In the genomic region with DNA sequence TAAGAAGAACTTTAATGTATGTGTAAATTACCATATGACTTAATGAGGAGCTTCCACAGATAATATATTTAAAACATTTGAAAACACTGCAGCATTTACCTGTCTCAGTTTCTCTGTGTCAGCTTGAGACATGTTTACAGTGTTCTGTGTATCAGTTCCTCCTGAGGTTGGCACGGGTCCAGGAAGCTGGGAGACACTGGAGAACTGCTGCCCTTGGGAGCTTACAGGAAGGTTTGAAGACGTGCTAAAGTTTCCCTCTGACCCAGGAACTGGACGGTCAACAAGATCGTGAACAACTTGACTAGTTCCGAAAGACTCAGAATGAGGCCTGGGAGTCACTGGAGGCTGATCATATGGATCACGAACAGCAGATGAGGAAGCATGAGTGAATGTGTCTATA, we compare ENCODE assay signal across 9 mouse cellular contexts.
DNase-seq lines count a peak whose midpoint lies in the region.
"Had no signal": no experiment of that assay in that cellular context is flagged by ENCODE, and none has a peak within 500 bp of the region (broad histone marks: within the 10 kb centered on the region; RNA-seq: fewer than 3 reads in every experiment).

No protein-coding gene starts in this region.

- intact Hi-C loops in heart, postnatal 10 days (cut with DNase I): no loop called here
- intact Hi-C loops in heart, postnatal 25 days (cut with DNase I): no loop called here

- peak; percentile 28 to 51 for DNase-seq in adrenal gland, adult (ENCODE audit: inconsistent age in 2 of 2, low spot score in 1 of 2)
- DNase-seq in adrenal gland, adult 18-20 months (ENCODE audit: low spot score in 2 of 2): no peak
- peak; percentile 10 to 28 for DNase-seq in heart, postnatal 10 days
- DNase-seq in heart, postnatal 25 days (ENCODE audit: low spot score): no peak
- peak; percentile 28 for DNase-seq in right cerebral cortex, postnatal 14 days
- no peak for DNase-seq in right cerebral cortex, adult 2 months (ENCODE audit: low spot score in 2 of 2)
- peak; percentile 30 for DNase-seq in lung, postnatal 36 days
- no peak for DNase-seq in embryo, embryonic 11 days
- DNase-seq: thymus, postnatal 4 days had no signal

Comparison
In these comparisons a context has a peak if more than half of its experiments do, and no peak if none do; other contexts are left out.
1. DNase-seq: peak in adrenal gland, adult (2 of 2), heart, postnatal 10 days (2 of 2), right cerebral cortex, postnatal 14 days (single experiment) and lung, postnatal 36 days (single experiment); none in adrenal gland, adult 18-20 months (0 of 2), heart, postnatal 25 days (single experiment), right cerebral cortex, adult 2 months (0 of 2) and embryo, embryonic 11 days (single experiment).